Mouse (Mus musculus): ENCODE measurements around the gene Samhd1.

The Samhd1 gene

DNA sequence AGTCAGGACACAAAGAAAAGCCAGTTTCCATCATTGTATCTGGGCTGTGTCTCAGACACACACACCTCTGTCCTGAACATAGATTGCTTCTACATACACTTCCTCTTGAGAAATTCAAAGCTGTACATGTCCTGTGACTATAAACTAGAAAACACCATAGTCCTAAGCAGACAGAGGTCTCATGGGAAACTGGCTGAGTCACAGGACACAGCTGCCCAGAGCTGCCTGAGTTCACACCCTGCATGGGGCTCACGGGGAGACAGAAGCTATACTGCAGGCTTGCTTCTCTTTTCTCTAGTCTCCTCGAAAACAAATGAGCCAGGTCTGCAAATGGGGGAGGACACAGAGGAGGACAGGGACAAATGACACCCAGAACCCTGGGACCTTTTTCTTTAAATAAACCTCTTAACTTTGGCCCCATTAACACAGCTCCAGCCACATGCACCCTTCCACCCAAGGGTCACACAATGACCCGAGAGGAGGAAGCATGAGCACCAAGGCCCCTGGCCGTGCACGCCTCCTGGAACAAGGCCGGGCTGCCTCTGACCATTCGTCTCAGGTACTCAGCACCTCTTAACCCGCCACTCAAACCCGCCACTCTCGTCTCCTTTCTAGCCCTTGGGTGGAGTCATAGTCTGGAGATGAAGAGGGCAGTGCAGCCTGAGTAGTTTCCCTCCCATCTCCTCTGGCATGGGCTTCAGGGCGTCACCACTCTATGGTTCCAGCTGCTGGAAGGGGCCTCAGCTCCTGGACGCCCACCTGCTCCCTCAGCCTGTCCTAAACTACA is 35.3 kb downstream of the Samhd1 start:
- no peak for DNase-seq (ENCODE audit: low spot score)

DNA sequence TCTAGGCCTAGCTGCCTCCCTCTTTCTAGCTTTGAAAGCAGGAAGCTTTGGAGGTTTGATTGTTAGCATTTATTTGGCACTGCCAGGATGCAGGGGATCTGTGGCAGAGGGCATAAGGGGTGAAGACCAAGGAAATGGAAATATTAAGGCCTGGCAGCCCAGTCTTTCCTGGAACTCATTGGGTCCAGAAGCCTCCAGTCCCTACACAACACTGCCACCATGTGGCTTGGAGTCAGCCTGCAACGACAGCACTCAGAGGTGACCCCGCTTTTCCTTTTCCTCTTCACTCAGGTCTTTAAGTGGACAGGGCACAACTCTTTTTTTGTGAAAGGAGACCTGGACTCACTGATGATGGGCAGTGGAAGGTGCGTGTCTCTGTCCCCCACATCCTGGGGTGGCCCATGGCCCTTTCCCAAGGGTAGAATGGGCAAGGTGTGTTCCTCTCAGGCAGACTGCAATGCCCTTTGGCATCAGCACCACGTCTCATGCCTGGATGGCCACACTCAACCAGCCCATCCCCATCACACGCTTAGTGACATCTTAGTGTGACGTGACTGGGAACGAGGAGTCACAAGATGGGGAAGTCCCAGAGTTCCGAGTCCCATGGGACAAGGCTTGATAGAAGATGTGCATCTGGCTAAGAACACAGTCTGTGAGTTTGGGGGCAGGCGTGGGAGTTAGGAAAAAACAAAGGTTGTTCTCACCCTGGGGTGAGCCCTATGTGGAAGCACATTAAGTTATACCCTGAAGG is 39.9 kb downstream of the Samhd1 start:
- no peak for DNase-seq (ENCODE audit: low spot score)

DNA sequence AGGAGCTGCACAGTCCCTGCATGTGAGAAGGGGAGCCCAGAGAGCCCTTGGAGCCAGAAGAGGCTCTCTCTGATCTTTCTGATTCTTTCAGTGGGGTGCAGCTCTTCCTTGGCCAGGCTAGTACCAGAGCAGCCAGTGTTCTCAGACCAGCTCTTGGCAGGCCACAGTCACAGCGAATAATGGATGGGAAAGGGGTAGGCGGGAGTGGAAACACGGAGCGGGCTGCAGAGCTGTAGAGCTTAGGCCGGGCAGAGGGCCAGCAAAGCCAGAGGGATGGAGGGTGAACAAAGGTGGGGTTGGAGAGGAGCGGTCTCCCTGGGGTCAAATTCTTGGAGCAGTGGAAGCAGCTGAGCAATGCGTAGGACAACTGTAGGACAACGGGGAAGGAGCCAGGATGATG is 43.0 kb downstream of the Samhd1 start:
- no peak for DNase-seq (ENCODE audit: low spot score)

DNA sequence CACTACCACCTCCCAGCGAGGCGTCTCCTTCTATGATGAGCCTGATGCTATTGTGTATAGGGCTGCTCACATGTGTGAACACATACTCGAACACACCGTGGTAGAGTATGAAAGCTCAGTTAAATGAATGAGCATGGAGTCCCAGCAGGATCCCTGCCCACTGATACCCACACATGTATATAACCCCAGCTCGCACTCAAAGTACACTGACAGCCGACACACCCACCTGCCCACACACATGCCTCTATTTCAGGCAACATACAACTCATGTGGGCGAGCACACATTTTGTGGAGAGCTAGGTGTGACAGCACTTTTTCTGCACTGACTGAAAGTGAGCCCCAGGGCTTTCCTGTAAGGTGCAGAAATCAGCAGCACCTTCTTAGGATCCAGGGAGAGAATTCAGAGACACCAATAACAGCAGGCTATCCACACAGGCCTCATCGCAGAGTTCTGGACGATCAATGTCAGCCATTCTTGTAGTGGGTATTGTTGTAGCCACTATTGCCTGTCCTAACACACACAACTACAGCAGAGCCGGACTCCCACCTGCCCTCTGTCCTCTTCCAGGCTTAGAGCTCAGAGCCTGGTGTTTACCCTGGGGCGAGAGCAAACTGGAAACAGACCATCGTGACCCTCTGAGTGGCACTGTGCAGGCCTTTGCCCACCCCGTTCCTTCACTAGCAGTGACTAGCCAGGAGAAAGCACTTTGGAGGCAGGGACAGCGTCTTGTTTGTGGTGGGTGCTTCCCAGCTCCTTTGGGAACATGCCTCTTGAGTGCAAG is 47.3 kb downstream of the Samhd1 start:
- DNase-seq (ENCODE audit: low spot score) = no peak

DNA sequence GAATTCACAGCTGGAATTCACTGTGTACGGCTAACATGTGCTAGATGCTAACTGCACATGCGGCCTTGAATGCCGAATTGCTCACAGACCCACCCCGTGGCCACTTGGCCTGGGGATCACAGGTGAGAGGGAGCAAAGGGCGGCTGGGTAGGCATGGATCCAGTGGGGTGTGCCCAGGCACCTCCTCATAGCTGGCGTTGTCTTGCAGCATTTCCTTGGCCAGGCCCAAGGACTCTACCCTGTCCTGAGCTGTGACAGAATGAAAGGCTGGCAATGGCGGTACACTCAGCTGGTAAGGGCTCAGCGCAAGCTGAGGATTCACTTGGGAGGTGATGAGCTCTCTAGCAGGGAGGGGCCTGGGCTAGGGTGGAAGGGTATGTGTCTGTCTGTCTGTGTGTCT is 48.3 kb downstream of the Samhd1 start, which contains the start of gene Tldc2:
Tldc2 (plus strand) TSS at position 260 of the 400 bp plus-strand sequence.
- DNase-seq (ENCODE audit: low spot score) = no peak

DNA sequence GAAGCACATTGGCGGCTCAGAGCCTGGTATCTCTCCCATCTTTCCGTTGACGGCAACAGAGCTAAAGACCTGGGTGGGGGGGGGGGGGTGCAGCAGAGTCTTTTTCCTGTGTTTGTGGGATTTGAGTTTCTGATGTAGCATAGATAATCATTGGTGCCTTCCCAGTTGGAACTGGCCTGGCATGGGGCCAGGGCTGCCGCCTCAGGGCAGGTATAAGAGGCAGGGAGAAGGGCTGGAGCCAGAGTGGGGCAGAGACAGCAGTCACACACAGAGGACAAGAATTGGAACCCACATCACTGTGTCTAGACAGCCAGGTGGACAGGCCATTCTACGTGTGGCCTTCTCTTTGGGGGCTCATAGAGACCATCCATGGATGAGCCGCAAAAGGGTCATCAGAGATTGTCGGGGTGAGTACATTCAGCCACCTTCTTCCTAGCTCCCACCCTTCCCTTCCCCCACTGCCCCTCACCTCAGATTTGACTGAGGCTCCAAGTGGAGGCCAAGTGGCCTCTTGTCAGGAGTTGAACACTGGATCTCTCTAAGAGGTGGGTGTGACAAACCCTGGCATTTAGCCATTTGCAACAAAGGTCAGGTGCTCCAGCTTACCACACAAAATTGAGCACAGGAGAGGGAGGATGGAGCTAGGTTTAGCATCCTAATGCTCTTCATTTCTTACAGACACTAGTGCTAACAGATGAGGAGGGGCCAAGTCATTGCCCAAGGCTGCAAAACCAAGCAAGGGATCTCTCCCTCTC is 50.1 kb downstream of the Samhd1 start:
- no peak for DNase-seq (ENCODE audit: low spot score)

DNA sequence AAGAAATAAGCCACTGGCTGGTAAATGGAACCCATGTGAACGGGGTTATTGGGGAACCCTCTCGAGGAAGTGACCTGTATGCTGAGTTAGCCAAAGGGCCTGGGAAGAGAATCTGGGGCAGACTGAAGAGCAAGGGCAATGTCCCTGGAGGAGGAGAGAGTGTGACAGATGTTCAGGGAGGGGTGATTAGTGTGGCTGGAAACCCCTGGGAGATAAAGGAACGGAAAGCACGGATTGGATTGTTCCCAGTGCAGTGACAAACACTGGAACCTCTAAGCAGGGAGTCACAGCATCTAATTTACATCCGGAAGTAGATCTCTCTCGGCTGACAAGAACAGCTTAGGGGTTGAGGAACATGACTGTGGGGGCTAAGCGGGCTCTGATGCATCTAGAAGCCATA is 53.1 kb downstream of the Samhd1 start:
- DNase-seq (ENCODE audit: low spot score) = no peak

DNA sequence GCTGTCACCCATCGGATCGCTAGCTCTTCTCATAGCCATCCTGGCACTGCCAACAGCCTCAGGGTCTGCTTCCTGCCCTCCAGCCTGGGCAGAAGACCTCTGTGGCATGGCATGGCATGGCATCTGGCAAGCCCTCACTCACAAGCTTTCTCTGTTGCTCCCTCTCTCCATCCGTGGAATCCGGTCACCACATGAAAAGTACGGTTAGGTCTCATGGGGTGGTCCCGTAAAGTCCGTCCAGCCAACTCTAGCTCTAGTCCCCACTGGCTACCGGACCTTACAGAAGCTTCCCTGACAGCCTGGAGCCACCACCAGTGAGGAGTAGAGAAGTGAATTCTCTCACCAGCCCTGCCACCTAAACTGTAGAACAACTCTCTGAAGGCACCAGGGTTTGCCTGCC is 53.7 kb downstream of the Samhd1 start:
- DNase-seq (ENCODE audit: low spot score) = no peak

DNA sequence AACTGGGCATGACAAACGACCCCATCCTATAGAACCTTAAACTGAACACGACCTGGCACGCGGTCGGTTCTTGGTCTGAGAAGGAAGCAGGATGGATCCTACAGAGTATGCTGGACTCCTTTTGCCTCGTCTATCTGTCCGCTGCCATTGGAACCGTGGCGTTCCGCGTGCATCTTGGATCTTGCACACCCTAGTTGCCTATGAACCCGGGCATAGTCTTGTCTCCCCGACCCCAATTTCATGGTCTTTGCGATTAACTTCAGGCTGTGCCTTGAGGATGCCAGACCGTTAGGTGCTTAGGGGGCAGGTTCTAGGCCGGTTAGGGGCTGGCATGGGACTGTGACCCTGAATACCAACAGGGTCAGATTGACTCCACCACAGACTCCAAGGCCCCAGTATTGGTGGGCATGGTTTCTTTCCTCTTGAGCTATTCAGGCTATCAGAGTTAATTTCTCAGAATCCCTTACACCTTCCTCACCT is 55.3 kb downstream of the Samhd1 start:
- DNase-seq (ENCODE audit: low spot score) = no peak

DNA sequence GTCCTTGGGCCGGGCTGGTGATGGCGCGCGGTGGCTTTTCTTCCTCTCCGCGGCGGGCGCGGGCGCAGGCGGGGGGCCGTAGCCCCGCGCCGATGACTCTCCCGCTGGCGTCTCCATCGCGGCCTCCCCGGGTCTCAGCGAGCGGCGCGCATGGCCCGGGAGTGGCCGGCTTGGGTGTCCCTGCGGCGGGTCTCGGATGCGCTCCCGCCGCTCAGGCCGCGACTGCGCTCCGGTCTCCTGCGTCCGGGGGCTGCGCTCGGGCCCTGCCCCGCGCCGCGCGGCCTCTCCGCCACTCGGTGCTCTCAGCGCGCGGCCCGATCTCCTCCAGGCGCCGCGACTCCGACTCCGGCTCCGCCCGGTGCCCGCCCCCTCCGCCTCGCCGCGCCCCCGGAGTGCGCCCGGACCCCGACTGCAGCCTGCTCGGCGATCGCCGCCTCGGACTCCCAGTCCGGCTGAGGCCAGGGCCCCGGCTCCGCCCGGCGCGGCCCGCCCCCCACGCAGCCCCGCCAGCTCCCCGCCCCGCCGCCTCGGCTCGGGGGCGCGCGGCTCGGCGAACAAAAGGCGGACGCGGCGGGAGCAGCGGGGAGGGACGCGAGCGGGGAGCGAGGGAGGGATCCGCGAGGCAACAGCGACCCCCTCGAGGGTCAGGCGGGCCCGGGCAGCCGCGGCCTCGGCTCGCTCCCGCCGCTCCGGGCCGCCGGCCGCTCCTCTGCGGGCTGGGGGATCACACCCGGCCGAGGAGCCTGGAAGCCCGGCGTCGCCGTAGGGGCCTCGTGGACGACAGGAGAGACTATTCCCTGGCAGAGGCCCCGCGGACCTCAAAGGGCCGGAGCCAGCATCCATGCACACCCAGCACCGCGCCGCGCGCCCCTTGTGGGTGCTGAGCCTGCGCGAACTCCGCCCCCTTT is 56.0 kb downstream of the Samhd1 start, which contains the start of gene Soga1:
Soga1 (minus strand) TSS at position 462 of the 908 bp plus-strand sequence.
- DNase-seq (ENCODE audit: low spot score) = no peak

DNA sequence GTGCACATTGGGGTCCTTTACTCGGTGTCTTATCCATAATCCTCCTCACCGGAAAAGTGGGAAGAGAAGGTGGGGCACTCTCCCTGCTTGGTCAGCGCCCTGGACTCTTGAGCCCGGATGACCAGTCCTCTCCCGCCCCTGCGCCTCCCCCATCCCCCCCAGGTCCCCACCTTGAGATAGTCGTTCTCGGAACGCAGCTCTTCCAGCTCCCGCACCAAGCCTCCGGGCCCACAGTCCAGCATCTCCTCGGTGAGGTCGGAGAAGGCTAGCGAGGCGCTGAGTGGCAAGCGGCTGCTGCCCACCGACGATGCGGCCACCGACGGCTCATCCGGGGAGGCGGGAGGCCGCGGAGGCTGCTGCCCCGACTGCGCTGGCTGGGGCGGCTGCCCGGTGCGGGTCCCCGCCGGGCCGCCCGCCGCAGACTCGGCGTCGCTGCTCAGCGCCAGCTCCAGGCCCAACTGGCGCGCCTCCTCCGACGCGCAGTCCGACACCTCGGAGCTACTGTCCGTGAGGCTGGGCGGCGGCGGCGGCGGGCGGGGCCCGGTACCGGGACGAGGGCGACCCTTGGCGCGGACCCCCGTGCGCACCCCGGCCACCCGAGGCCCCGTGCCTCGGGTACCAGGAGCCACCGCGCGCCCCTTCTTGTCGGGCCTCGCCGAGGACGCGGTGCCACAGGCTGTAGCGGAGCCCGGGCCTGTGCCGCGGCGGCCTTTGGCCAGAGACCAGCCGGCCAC is 56.8 kb downstream of the Samhd1 start:
- DNase-seq (ENCODE audit: low spot score) = no peak

DNA sequence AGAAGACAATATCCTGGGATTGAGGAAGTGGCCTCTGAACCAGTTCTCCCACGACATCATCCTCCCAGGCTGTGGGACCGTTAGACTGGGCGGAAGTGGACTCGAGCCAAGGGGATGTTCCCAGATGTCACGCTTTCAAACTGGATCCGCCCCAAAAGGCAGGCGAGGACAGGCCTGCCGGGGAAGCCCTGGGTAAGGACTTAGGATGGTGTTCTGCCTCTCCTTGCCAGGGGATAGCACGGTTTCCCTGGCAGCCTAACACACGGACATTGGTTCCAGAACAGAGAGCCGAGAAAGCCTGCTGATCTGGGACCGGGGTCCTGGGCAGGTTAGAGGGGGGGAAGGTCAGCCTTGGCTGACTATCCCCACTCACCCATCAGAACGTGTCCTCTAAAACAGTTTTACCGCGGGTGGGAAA is 57.4 kb downstream of the Samhd1 start:
- no peak for DNase-seq (ENCODE audit: low spot score)

DNA sequence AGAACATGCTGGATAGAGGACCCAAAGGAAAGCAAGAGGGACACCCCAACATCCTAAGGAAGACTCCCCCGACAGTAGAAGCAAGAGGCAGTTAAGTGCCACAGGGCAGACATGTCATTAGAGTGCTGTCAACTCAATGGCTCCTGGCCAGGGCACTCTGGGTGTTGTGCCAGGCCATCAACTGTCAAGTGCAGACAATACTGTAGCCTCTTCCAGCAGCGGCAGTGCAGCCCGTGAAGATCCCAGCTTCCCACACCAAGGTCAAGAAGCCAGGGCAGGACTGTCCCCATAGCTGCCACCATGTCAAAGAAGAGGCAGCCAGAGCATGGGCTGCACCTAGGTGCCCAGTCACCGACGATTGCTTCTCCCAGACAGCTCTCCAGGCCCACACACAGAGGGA is 57.9 kb downstream of the Samhd1 start:
- DNase-seq (ENCODE audit: low spot score) = no peak

DNA sequence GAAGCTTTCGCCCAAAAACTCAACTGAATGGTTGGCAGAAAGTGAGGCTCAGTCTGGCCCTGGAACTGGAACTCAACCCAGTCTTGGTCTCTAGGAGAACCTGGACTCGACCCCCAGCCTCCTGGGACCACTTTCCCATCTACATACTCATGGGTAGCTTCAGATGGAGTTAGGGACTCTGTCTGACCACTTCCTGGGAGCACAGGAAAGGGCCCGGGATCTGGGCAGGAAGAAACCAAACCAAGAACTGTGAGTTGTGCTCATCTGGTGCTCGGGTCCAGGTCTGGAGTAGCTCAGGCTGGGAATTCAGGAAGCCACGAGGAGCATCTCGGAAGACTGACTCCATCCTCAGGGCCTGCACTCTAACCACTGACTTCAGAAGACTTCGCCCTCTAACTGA is 58.5 kb downstream of the Samhd1 start:
- DNase-seq (ENCODE audit: low spot score) = no peak

DNA sequence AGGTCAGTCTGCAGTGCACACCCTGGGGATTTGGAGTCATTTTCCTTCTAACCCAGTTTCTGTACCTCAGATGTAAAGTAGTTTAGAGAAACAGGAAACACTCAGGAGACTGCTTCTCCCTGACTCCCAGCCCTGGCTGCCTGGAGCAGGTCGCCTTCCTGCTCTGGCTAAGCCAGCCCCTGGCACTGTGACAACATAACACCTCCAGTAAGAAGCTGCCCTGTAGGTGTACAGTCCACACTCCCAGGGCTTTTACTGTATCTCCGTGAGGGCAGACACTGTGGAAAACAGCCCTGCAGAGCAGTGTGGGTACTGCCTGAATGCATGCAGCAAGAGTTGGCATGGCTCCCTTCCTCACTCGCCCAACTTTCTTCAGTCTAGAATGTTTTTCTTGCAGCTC is 59.4 kb downstream of the Samhd1 start:
- DNase-seq (ENCODE audit: low spot score) = no peak

DNA sequence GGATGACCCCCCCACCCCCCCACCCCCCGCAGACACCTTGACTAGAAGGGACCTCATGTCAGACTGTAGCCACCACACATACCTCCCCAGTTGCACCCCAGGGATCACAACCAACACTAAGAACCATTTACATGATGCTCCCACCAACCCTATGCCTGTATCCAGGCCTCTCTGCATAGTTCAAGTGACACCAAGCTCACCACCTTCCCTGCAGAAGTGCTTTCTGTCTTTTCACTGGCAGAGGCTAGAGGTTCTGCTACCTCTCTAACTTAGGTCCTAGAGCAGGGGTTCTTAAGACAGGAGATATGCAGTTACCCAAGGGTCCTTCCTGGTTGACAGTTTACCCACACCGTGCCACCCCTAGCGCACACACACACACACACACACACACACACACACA is 59.8 kb downstream of the Samhd1 start:
- no peak for DNase-seq (ENCODE audit: low spot score)

DNA sequence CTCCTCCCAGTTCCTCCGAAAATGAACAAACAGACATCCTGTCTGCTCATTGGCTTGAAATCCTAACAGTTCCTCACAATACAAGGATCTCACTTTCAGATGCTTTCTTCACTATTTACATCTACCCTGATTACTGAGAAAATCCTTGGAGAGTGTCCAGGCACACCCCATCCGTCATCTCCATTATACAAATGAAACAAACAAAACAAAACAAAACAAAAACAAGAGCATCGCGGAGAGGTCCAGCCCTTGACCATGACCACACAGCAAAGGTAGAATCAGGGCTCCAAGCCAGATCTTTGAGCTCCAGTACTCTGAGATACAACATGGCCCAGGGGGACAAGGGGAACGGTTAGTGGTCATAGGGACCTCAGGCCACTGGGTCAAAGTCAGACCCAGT is 60.3 kb downstream of the Samhd1 start:
- no peak for DNase-seq (ENCODE audit: low spot score)

DNA sequence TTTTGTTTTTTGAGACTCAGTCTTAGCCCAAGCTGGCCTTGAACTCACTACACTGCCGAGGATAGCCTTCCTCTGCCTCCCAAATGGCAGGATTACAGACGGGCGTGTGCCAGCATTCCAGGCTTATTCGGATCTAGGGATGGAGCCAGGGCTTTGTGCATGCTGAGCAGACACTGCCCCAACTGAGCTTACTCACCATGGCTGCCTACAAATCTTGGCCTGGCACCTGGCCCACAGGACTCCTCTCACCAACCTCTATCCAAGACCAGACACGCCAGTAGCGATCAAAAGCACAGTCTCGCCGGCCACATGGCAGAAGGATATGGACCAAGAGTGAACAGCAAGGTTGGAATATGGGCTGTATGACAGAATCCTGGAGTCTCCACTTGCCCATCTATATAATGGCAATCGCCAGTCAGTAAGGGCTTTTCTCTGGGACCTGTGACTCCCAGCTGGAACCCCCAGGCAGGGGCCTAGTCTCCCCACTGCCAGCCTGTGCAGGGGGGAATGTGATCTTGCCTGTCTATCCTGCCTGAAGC is 60.8 kb downstream of the Samhd1 start:
- DNase-seq (ENCODE audit: low spot score) = no peak

DNA sequence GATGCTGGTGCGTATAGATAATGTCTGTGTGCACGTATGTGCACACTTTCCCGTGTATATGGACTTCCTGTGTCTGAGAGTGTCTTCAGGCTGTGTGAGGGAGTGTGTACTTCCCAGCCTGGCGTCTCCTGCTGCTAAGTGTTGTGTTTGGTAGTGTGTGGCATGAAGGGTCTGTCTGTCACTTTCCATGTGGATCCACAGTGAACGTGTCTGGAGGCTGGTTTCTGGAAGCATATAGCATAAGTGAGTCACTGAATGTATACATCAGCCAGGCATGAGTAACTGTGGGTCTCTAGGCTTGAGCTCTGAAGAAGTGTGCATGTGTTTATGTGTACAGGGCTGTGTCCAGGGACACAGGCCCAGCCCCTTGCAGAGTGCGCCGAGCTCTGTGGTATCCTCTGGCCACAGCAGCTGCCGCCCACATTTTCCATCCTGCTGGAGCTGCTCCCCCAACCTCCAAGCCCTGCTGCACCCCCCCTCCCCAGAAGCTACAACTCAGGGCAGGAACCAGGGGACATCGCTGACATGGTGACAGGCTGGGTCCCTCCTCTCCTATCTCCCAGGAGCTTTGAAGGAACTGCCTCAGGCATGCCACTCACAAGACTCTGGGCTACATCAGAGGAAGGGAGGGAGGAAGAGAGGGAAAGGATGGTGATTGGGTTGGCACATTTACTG is 61.5 kb downstream of the Samhd1 start:
- DNase-seq (ENCODE audit: low spot score) = no peak

Measured in layer of hippocampus, adult 9-10 months (tissue).